Mouse (Mus musculus) mouse trophoblast stem cell (cell line): ENCODE measurements around the gene Reg4.

ENCODE experiments used
- in situ Hi-C, 2 experiments: fragments of 300-500 bp; cut with MseI, MboI; formaldehyde crosslinking; loops; 2 replicates in 1 of 2; 3 replicates in 1 of 2; pipeline ENCODE4 v1.15.1; 2025

Gene Reg4

GRCm38 (mm10) chr3:98233504-98233903 is 11.5 kb downstream of the Reg4 start:
- in situ Hi-C loops = no loop called here

- in situ Hi-C loops = no loop called here
These were observed 14.3 kb downstream of the Reg4 start for GRCm38 (mm10) chr3:98236266-98236665.

- in situ Hi-C loops = no loop called here
These were observed 15.3 kb downstream of the Reg4 start for GRCm38 (mm10) chr3:98237240-98237639.

GRCm38 (mm10) chr3:98238150-98238549 is 16.2 kb downstream of the Reg4 start:
- in situ Hi-C loops = no loop called here

GRCm38 (mm10) chr3:98242051-98242450 is 20.1 kb downstream of the Reg4 start:
- in situ Hi-C loops = no loop called here

GRCm38 (mm10) chr3:98242458-98243037 is 20.6 kb downstream of the Reg4 start:
- in situ Hi-C loops = no loop called here

GRCm38 (mm10) chr3:98245892-98246291 is 23.9 kb downstream of the Reg4 start:
- in situ Hi-C loops = no loop called here

GRCm38 (mm10) chr3:98246985-98247751 is 25.2 kb downstream of the Reg4 start:
- in situ Hi-C loops = no loop called here

GRCm38 (mm10) chr3:98249378-98249777 is 27.4 kb downstream of the Reg4 start:
- in situ Hi-C loops = no loop called here

GRCm38 (mm10) chr3:98249833-98250448 is 28.0 kb downstream of the Reg4 start:
- in situ Hi-C loops = no loop called here

GRCm38 (mm10) chr3:98254059-98254458 is 32.1 kb downstream of the Reg4 start:
- in situ Hi-C loops = no loop called here

- in situ Hi-C loops = no loop called here
These were observed 33.0 kb downstream of the Reg4 start for GRCm38 (mm10) chr3:98254656-98255583.

- in situ Hi-C loops = no loop called here
These were observed 36.8 kb downstream of the Reg4 start for GRCm38 (mm10) chr3:98258723-98259122.

- in situ Hi-C loops = no loop called here
These were observed 37.4 kb downstream of the Reg4 start for GRCm38 (mm10) chr3:98259271-98259751.

- in situ Hi-C loops = no loop called here
These were observed 38.6 kb downstream of the Reg4 start for GRCm38 (mm10) chr3:98260534-98260933.

GRCm38 (mm10) chr3:98261415-98261814 is 39.5 kb downstream of the Reg4 start:
- in situ Hi-C loops = no loop called here

- in situ Hi-C loops = no loop called here
These were observed 40.2 kb downstream of the Reg4 start for GRCm38 (mm10) chr3:98262133-98262532.

GRCm38 (mm10) chr3:98267249-98267651 is 45.3 kb downstream of the Reg4 start:
- in situ Hi-C loops = no loop called here

- in situ Hi-C loops = no loop called here
These were observed 51.9 kb downstream of the Reg4 start for GRCm38 (mm10) chr3:98273623-98274398.

GRCm38 (mm10) chr3:98279682-98280081 is 57.7 kb downstream of the Reg4 start:
- in situ Hi-C loops = no loop called here
